Mouse (Mus musculus): ENCODE results near the gene Aldh1a1. TPM values are rescaled to one million over a fixed set of nuclear protein-coding genes. Genes with fewer than 3 reads are reported as not detected.
"Not testable (repeated sequence)": the region's sequence is repeated elsewhere in the genome, so short reads cannot be mapped to it uniquely, and the experiment has no call there.

The Aldh1a1 gene
- polyA plus RNA-seq, 1 experiment, result 0.02 TPM

DNA sequence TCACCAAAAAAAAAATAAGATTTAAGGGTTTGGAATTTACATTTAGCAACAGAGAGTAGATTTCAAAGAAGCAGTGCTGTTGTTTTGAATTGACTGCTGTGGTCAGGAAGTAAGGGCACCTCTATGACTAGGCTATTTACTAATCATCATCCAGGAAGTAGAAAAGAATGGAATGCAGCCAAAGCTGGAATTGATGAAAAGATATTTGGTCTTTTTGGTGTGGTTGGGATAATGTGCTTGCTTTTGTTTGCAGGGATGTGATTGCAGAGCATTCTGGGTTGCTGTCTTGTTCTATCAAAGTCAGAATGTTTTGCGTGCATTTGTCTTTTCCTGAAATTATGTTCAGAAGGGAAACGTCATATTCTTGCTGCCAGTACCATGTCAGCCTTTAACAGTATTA, 20.7 kb downstream of the Aldh1a1 start:
- no peak overlapping the region for H3ac ChIP-seq (ENCODE audit: control insufficient read depth, insufficient read length, low read depth)
- H3K79me2 ChIP-seq (ENCODE audit: control insufficient read depth, insufficient read depth), result no peaks in the 10 kb centered on the region
- no peaks in the 10 kb centered on the region for H3K27me3 ChIP-seq (ENCODE audit: control insufficient read depth, insufficient read depth, insufficient read length)
- no peak for TF ChIP-seq CTCF (IDR thresholded peaks at IDR 0.05; ENCODE audit: control insufficient read depth, insufficient read depth, insufficient read length)
- H3K4me3 ChIP-seq (ENCODE audit: insufficient read depth, poor library complexity, severe bottlenecking), result no peak overlapping the region
- no peaks in the 10 kb centered on the region for H3K79me3 ChIP-seq (ENCODE audit: low read depth)
- H3K36me3 ChIP-seq (ENCODE audit: control insufficient read depth, insufficient read depth), result no peaks in the 10 kb centered on the region

DNA sequence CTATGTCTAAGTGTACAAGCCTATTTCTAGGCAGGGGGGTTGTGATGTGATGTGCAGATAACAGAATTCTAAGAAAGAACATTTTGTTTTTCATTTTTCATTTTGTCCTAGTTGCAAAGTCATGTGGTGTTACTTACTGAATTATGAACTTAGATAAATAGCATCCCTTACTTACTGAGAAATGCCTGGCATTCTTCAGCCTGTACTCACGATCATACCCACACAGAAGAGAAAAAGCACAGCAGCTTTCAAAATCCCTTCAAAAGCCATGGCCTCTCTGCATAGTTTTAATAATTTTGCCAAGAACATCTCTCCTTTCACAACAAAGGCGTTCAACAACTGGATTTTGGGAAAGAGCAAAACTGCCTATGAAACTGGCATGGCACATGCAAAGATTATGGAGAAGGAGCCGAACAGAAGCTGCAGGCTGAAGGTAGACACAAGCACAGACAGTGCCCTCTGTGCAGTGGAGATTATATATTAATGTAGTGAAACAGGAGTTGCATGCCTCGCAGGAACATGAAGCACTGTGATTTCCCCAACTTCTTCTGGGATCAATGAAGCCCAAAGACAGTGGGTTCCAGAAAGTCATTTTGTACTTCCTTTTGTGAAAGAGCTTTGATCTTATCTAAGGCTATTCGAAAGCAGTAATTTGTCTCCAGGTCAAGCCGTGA, 21.3 kb downstream of the Aldh1a1 start:
- Histone ChIP-seq H3K36me3 (ENCODE audit: control insufficient read depth, insufficient read depth) (no peaks in the 10 kb centered on the region), H3ac (ENCODE audit: control insufficient read depth, insufficient read length, low read depth) (no peak overlapping the region), H3K27me3 (ENCODE audit: control insufficient read depth, insufficient read depth, insufficient read length) (no peaks in the 10 kb centered on the region), H3K79me3 (ENCODE audit: low read depth) (no peaks in the 10 kb centered on the region), H3K79me2 (ENCODE audit: control insufficient read depth, insufficient read depth) (no peaks in the 10 kb centered on the region), H3K4me3 (ENCODE audit: insufficient read depth, poor library complexity, severe bottlenecking) (no peak overlapping the region)
- no peak for TF ChIP-seq CEBPB (IDR thresholded peaks at IDR 0.05; ENCODE audit: low read depth)

DNA sequence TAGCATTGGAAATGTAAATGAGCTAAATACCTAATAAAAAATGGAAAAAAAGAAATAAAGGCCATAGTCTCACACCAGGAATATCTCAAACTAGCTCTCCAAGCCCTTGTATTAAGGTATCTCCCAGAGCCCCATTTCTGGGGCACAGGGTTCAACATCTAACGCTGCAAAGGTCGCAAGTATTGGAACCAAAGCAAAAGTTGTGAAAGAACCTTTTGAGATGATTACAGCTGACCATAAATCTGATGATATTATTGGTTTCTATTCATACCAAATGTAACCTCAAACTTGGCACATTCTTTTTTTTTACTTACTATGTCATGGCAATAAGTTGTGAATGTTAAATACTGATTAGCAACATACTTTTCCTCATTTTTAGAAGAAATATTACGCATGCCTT, 24.0 kb downstream of the Aldh1a1 start:
- Histone ChIP-seq H3K36me3 (ENCODE audit: control insufficient read depth, insufficient read depth) (no peaks in the 10 kb centered on the region), H3K79me3 (ENCODE audit: low read depth) (no peaks in the 10 kb centered on the region), H3K4me3 (ENCODE audit: insufficient read depth, poor library complexity, severe bottlenecking) (no peak overlapping the region), H3ac (ENCODE audit: control insufficient read depth, insufficient read length, low read depth) (no peak overlapping the region), H3K79me2 (ENCODE audit: control insufficient read depth, insufficient read depth) (no peaks in the 10 kb centered on the region), H3K27me3 (ENCODE audit: control insufficient read depth, insufficient read depth, insufficient read length) (no peaks in the 10 kb centered on the region)
- TF ChIP-seq CEBPB (IDR thresholded peaks at IDR 0.05; ENCODE audit: low read depth) (no peak), CTCF (IDR thresholded peaks at IDR 0.05; ENCODE audit: control insufficient read depth, insufficient read depth, insufficient read length) (no peak), MAX (IDR thresholded peaks at IDR 0.05) (no peak), FOSL1 (IDR thresholded peaks at IDR 0.05; ENCODE audit: insufficient read depth, low read length, poor library complexity, severe bottlenecking) (no peak), MYOD1 (IDR thresholded peaks at IDR 0.05; ENCODE audit: control insufficient read depth, insufficient read length, low read depth) (no peak), USF1 (IDR thresholded peaks at IDR 0.05; ENCODE audit: low read depth) (no peak), MYOG (IDR thresholded peaks at IDR 0.05; ENCODE audit: control insufficient read depth, extremely low read depth, insufficient read length) (no peak)

DNA sequence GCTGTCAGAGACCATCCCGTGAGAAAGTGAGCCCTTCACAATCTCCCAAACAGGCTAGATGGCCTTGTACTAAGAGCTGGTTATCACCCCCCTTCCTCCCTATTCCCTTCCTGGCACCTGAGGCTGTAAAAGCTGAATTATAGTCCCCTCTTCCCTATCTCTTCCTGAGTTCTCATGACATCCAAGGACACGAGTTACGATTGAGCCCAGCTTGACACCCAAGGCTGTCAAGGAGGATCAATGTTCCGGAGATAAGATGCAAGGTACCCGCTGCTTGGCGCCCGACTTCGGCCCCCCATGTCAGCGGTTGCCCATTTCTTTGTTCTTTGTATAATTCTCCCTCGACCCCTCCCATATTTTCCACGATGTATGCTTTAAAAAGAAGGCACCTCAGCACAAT, 36.6 kb downstream of the Aldh1a1 start:
- H3ac ChIP-seq (ENCODE audit: control insufficient read depth, insufficient read length, low read depth); H3K27me3 ChIP-seq (ENCODE audit: control insufficient read depth, insufficient read depth, insufficient read length); H3K79me2 ChIP-seq (ENCODE audit: control insufficient read depth, insufficient read depth); H3K4me3 ChIP-seq (ENCODE audit: insufficient read depth, poor library complexity, severe bottlenecking); H3K36me3 ChIP-seq (ENCODE audit: control insufficient read depth, insufficient read depth); H3K79me3 ChIP-seq (ENCODE audit: low read depth): not testable (repeated sequence)

DNA sequence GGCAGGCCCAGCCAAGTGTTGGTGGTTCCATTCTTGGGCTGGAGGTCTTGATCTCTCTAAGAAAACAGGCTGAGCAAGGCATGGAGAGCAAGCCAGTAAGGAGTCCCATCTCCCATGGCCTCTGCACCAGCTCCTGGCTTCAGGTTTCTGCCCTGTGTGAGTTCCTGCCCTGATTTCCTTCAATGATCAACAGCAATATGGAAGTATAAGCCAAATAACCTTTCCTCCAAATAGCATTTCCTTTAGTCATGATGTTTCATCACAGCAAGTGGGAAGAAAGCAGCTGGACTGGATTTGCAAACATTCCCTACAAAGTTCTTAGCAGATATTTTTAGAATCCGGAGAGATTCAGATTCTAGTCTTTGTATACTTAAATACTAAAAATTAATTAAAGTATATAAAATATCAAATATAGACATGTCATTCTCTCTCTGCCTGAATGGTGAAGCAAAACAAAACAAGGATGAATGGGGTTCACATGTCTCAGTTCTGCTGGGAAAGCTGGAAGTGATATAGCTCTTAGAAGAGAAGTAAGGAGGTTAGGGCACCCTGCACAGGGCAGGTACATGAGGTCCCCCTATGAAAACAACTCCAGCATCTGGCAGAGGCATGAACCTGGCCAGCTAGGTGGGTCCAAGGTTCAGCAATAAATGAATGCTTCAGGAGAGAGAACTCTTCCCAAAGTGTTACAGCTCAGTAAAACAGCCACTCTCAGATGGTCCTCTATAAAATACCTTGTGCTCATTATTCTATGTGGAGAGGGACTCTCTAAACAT, 37.6 kb downstream of the Aldh1a1 start:
- Histone ChIP-seq H3ac (ENCODE audit: control insufficient read depth, insufficient read length, low read depth) (no peak overlapping the region), H3K79me2 (ENCODE audit: control insufficient read depth, insufficient read depth) (no peaks in the 10 kb centered on the region), H3K36me3 (ENCODE audit: control insufficient read depth, insufficient read depth) (no peaks in the 10 kb centered on the region), H3K27me3 (ENCODE audit: control insufficient read depth, insufficient read depth, insufficient read length) (no peaks in the 10 kb centered on the region), H3K79me3 (ENCODE audit: low read depth) (no peaks in the 10 kb centered on the region), H3K4me3 (ENCODE audit: insufficient read depth, poor library complexity, severe bottlenecking) (no peak overlapping the region)
- TF ChIP-seq USF1 (IDR thresholded peaks at IDR 0.05; ENCODE audit: low read depth) (no peak), MYOG (IDR thresholded peaks at IDR 0.05; ENCODE audit: control insufficient read depth, extremely low read depth, insufficient read length) (no peak), FOSL1 (IDR thresholded peaks at IDR 0.05; ENCODE audit: insufficient read depth, low read length, poor library complexity, severe bottlenecking) (no peak), CTCF (IDR thresholded peaks at IDR 0.05; ENCODE audit: control insufficient read depth, insufficient read depth, insufficient read length) (no peak), MAX (IDR thresholded peaks at IDR 0.05) (no peak), CEBPB (IDR thresholded peaks at IDR 0.05; ENCODE audit: low read depth) (no peak), MYOD1 (IDR thresholded peaks at IDR 0.05; ENCODE audit: control insufficient read depth, insufficient read length, low read depth) (no peak)

DNA sequence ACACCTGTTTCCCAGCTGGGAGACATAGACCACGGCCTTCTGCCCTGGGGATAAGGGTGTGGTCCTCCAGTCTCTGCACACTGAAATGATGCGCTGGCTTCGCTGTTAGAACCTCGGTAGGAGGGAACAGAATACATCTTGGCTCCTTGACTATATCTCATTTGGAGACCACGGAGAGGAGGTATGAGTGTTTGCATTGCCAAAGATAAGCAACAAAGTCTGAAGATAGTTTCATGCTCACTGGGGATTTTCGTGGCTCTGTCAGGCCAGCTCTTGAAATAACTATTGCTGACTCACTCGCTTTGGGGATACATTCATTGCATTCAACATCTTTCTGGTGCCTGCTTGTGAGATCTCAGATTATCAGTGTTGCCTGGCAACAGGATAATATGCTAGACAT, 44.0 kb downstream of the Aldh1a1 start:
- Histone ChIP-seq H3K79me3 (ENCODE audit: low read depth) (no peaks in the 10 kb centered on the region), H3K27me3 (ENCODE audit: control insufficient read depth, insufficient read depth, insufficient read length) (no peaks in the 10 kb centered on the region), H3K4me3 (ENCODE audit: insufficient read depth, poor library complexity, severe bottlenecking) (no peak overlapping the region), H3K79me2 (ENCODE audit: control insufficient read depth, insufficient read depth) (no peaks in the 10 kb centered on the region), H3K36me3 (ENCODE audit: control insufficient read depth, insufficient read depth) (no peaks in the 10 kb centered on the region), H3ac (ENCODE audit: control insufficient read depth, insufficient read length, low read depth) (no peak overlapping the region)
- TF ChIP-seq MAX (IDR thresholded peaks at IDR 0.05) (no peak), MYOG (IDR thresholded peaks at IDR 0.05; ENCODE audit: control insufficient read depth, extremely low read depth, insufficient read length) (no peak), USF1 (IDR thresholded peaks at IDR 0.05; ENCODE audit: low read depth) (no peak)

Data from C2C12 (cell line).